Mouse (Mus musculus) left cerebral cortex, postnatal 10 days (tissue): Measurements from ENCODE around the gene Tet2. TPM values are rescaled to one million over a fixed set of nuclear protein-coding genes. Genes with fewer than 3 reads are reported as not detected.
A peak's percentile ranks its signal among the peaks of the same experiment; 100 is the strongest.
"Not testable (repeated sequence)": the region's sequence is repeated elsewhere in the genome, so short reads cannot be mapped to it uniquely, and the experiment has no call there.

Experiments
- DNase-seq, 2 experiments: peaks; one replicate each; pipeline ENCODE4 v3.0.0; 2021 to 2022; ENCODE audit warnings: low spot score in 2 of 2, mixed read lengths in 1 of 2; ENCODE audit errors: extremely low spot score in 1 of 2
- intact Hi-C: fragments of 180-260 bp; cut with DNase I; formaldehyde crosslinking; loops from one replicate; pipeline ENCODE4 v1.15.1; 2025
- total RNA-seq, 2 experiments: library from RNA; stranded (reverse); gene quantifications; 2 replicates each; pipeline ENCODE4 v1.2.3; 2021

Gene Tet2
- 10 to 100 TPM; 53.5 to 55.1 TPM for total RNA-seq

GRCm38 (mm10) chr3:133544551-133545303 lies at the start of gene Tet2:
Tet2 (minus strand) TSS chr3:133545139.
- intact Hi-C loops = loop anchor here (10.0 kb wide), 2 partner anchors 210 to 700 kb away; no protein-coding TSS in a partner anchor
- peak; percentile 26 to 86 for DNase-seq

GRCm38 (mm10) chr3:133592995-133593394 lies 48.1 kb upstream of the Tet2 start:
- intact Hi-C loops = not testable (repeated sequence)

GRCm38 (mm10) chr3:133590506-133591152 lies 45.7 kb upstream of the Tet2 start:
- intact Hi-C loops = no loop called here
- DNase-seq = no peak

More at GRCm38 (mm10) chr3:133592995-133593394, 48.1 kb upstream of the Tet2 start:
- not testable (repeated sequence) for DNase-seq

- no peak for DNase-seq
- intact Hi-C loops = no loop called here
These were observed 40.1 kb upstream of the Tet2 start for GRCm38 (mm10) chr3:133585010-133585409.

- intact Hi-C loops = no loop called here
- DNase-seq = no peak
These were observed 38.6 kb upstream of the Tet2 start for GRCm38 (mm10) chr3:133583411-133584025.

GRCm38 (mm10) chr3:133582969-133583368 lies 38.0 kb upstream of the Tet2 start:
- no peak for DNase-seq
- intact Hi-C loops = no loop called here

GRCm38 (mm10) chr3:133582096-133582495 lies 37.2 kb upstream of the Tet2 start:
- intact Hi-C loops = no loop called here
- no peak for DNase-seq

- intact Hi-C loops = no loop called here
These were observed 36.6 kb upstream of the Tet2 start for GRCm38 (mm10) chr3:133581541-133581940.

GRCm38 (mm10) chr3:133579671-133580070 lies 34.7 kb upstream of the Tet2 start:
- DNase-seq = no peak
- intact Hi-C loops = no loop called here

More at GRCm38 (mm10) chr3:133581541-133581940, 36.6 kb upstream of the Tet2 start:
- no peak for DNase-seq

GRCm38 (mm10) chr3:133579140-133579539 lies 34.2 kb upstream of the Tet2 start:
- DNase-seq = no peak
- intact Hi-C loops = no loop called here

GRCm38 (mm10) chr3:133574969-133575368 lies 30.0 kb upstream of the Tet2 start:
- intact Hi-C loops = no loop called here
- DNase-seq = no peak

- intact Hi-C loops = no loop called here
- no peak for DNase-seq
These were observed 27.0 kb upstream of the Tet2 start for GRCm38 (mm10) chr3:133571961-133572360.

GRCm38 (mm10) chr3:133563503-133564205 lies 18.7 kb upstream of the Tet2 start:
- DNase-seq = no peak
- intact Hi-C loops = no loop called here

- no peak for DNase-seq
- intact Hi-C loops = no loop called here
These were observed 14.6 kb upstream of the Tet2 start for GRCm38 (mm10) chr3:133559413-133560114.

GRCm38 (mm10) chr3:133557602-133558001 lies 12.7 kb upstream of the Tet2 start:
- intact Hi-C loops = no loop called here
- no peak for DNase-seq

- intact Hi-C loops = no loop called here
- DNase-seq = no peak
These were observed 12.2 kb upstream of the Tet2 start for GRCm38 (mm10) chr3:133557154-133557553.

GRCm38 (mm10) chr3:133555378-133555777 lies 10.4 kb upstream of the Tet2 start:
- intact Hi-C loops = no loop called here
- no peak for DNase-seq

- intact Hi-C loops = no loop called here
- no peak for DNase-seq
These were observed 9.7 kb upstream of the Tet2 start for GRCm38 (mm10) chr3:133554552-133555067.
